Mouse (Mus musculus): Measurements from ENCODE around the gene Sprtn.

Gene Sprtn

DNA sequence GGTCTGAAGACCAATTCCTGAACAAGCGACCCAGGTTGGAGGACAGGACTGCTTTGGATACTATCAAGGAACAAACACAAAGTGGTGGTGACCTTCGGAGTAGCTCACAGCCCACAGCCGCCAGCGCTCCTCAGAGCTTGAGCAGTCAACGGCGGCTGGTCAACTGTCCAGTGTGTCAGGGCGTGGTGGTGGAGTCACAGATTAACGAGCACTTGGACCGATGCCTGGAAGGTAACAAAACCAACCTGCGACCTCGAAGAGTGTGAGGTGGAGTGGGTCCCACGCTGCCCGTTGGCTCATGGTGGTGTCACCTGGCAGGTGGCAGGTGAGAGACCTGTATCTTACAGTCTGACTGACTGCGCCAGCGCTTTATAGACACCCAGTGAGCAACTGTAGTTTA is 5.5 kb downstream of the Sprtn start:
- no peak for DNase-seq (ENCODE audit: low spot score in 2 of 2)

DNA sequence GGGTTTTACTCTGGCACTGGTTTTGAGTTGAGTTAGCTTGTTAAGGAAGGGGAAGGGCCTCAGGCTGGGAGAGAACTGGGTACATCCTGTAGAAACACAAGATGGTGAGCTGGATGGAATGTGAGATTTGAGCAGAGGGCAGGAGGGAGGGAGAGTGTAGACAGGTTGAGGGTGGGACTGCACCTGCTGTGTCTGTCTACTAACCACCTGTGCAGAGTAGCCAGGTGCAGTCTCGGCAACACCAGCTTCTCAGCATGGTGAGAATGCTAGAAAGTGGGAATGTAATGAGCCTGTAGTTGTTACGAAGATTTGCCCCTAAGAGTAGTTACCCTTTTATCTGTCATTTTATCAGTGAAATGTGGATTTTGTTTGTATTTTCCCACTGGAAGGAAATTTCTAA is 7.8 kb downstream of the Sprtn start:
- DNase-seq (ENCODE audit: low spot score in 2 of 2) = no peak

DNA sequence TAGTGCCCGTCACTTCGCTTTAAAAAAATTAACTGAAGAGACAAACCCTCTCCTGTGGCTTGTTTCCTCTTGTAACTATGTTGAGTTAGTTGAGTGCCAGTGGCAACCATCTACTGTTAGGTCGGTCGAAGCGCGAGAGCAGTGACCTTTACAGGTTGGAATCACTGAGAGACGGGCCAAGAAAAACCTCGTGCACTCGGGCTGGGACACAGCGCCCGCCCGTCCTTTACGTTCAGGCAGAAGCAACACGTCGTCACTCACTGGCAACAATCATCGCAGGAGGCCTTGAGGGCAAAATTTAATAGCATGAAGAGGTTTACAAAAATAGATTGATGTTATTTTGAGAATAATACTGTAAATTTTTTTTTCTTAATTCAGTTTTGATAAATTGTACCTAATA is 12.2 kb downstream of the Sprtn start:
- no peak for DNase-seq (ENCODE audit: low spot score in 2 of 2)

DNA sequence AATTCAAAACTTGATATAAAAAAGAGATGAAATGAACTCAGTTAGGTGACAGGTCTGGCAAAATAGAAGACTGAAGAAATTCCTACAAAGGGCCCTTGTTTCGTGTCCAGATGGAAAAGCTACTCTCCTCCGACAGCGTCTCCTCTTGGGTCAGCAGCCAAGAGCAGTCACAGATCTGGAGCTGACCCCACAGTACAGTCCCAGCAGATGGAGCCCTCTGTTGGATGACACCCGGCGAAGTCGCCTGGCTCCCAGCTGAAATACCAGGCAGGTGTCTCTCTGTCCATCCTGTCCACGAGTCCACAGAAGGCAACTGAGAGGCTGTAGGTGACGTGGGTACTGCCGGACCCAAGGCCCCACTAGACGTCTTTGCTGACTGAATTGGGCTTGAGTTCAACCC is 12.7 kb downstream of the Sprtn start:
- DNase-seq (ENCODE audit: low spot score in 2 of 2) = no peak

DNA sequence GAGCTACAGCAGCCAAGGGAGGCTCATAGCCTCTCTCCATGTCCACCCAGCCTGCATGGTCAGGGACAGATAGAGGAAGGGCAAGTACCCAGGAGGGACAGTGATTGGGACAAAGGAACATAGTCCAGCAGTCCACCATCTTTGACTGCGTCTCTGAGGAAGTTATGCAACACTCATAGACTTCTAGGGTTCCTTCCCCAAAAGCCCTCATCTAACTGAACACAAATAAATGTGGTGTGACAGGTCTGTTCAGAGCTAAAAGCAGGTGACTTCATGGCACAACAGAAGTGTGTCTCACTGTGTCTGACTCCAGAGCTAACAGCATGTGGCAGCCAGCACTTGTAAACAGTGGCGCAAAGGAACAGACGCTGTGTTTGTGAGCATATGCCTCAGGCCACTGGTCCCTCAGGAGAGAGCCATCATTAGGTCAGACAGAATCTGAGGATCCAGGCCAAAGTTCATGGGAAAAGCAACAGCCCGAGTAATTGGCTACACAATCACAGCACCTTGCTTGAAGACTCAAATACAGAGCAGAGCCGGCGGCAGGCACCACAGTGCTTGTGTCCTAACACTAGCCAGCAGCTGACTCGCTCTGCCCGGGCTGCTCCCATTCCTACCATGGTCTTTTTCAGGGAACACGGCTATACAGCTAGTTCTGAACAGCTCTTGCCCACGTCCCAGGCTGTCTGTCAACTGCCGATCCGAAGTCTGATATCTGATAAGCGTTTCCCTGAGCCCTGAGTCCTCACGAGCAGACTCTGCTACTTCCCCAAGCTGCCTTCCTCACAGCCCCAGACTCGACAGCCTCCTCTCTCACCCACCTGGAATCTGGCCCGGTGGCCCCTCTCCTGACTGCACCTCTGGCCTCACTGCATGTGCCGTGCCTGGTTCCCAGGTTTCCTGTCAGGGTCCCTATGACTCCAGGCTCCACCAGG is 14.5 kb downstream of the Sprtn start:
- DNase-seq (ENCODE audit: low spot score in 2 of 2) = no peak

DNA sequence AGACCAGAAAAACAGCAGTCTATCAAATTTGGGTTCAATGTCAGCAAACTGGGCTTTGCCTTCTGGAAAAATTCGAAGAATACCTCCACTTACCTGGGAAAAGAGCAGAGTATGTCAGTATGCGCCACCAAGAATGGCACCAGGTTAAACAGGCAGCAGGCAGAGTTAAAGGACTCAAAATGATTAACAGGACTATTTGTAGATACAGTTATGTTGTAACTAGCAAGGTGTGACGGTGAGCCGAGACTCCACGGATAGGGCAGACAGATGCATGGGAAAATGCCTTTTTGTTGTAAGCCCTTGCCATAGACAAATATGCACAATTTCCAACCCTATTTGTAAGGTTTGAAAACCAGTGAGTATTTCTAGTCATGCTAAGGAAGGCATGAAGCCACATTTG is 16.4 kb downstream of the Sprtn start:
- DNase-seq (ENCODE audit: low spot score in 2 of 2) = no peak

GRCm38 (mm10) chr8:124917741-124918484 is 20.2 kb downstream of the Sprtn start:
- DNase-seq (ENCODE audit: low spot score in 2 of 2) = no peak

- DNase-seq (ENCODE audit: low spot score in 2 of 2) = peak in 1 of 2 experiments; percentile 26
Measured at GRCm38 (mm10) chr8:124921369-124922279, 23.9 kb downstream of the Sprtn start.

DNA sequence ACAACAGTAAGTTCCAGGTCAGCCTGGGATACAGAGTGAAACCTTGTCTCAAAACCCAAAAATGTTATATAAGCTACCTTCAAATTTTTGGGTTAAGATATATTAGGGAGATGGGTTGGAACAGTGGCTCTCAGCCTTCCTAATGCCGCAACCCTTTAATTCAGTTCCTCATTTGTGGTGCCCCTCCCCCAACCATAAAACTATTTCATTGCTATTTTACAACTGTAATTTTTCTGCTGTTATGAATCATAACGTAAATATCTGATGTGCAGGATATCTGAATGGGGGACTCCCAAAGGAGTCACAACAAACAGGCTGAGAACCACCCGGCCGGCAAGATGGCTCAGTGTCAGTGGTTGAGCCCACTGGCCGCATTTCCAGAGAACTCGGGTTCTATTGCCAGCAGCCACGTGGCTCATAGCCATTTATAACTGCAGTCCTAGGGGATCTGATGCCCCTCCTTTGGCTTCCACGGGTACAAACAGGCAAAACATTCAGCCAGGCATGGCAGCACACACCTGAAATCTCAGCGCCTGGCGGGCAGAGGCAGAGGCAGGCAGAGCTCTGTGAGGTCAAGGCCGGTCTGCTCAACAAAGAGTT is 24.9 kb downstream of the Sprtn start:
- no peak for DNase-seq (ENCODE audit: low spot score in 2 of 2)

DNA sequence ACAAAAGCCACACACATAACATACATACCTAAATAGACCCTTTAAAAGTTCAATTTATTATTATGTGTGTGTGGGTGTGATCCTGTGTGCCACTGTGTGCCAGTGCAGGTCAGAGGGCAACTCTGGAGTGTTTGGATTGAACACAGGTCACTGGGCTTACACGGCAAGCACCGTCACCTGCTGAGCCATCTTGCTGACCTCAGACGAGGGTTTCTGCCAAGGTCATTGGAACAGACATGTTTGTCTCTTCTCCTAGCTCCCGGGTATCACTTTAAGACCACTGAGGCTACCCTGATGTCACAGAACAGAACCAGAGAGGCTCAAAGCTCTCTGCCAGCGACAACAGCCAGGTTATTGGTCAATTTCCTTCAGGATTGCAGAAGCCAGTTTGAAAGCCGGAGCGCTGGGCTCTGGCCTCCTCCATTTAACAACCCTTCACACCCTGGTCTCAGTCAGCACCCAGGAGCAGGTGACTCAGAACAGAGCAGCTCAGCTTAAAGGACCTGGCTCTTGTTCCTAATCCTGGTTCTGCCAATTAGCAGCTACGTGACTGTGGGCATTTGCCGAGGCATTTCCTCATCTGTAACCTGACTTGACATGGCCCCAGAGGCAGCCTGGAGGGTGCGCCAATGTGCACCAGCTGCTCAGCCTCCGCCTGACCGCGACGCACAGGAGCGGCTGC is 26.4 kb downstream of the Sprtn start:
- DNase-seq (ENCODE audit: low spot score in 2 of 2) = peak in 1 of 2 experiments; percentile 39

DNA sequence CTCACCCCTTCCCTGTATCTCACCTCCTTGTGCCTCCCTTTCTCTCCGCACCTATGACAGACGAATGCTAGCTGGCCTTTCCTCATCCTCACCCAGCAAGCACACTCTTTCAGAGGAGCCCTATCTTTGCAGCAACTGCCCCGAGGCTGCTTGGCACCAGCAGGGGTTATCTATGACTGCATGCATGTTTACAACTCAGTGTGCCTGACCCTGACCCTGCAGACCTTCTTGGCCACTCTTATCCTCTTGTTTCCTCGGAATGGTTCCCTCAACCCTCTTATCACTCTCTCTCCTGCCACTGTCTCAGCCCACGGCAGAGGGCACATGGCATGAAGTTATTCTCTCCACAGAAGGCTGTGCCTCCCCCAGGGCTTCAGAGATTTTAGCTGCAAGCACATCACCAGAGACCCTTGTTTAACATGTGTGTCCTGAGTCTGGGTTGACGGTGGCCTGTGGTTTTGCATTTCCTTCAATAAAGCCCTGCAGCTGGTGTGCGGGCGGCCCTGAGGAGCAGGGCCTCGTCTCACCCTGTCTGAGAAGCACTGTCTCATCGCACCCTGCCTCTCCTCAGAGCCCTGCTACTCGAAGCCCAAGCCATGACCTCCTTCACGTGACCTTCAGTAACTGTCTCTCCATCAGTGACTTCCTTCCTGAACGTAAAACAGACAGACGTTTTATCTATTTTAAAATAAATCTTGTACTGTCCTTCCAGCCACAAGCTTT is 28.0 kb downstream of the Sprtn start:
- no peak for DNase-seq (ENCODE audit: low spot score in 2 of 2)

- DNase-seq (ENCODE audit: low spot score in 2 of 2) = peak; percentile 29 to 52
Measured at GRCm38 (mm10) chr8:124926351-124926771, 28.7 kb downstream of the Sprtn start.

DNA sequence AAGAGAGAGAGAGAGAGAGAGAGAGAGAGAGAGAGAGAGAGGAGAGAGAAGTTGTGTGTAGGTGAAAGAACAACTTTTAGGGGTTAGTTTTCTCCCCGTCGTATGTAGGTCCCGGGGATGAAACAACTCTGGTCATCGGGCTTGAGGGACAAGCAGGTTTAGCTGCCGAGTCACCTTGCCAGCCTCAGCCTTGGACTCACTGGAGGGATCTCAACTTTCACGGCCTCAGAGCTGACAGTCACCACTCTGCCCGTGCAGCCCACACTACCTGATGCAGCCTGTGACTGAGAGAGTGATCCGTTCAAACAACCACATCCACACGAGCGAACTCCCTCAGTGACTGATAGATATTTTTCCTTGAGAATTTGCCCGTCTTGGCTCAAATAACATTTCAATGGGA is 31.3 kb downstream of the Sprtn start:
- no peak for DNase-seq (ENCODE audit: low spot score in 2 of 2)

DNA sequence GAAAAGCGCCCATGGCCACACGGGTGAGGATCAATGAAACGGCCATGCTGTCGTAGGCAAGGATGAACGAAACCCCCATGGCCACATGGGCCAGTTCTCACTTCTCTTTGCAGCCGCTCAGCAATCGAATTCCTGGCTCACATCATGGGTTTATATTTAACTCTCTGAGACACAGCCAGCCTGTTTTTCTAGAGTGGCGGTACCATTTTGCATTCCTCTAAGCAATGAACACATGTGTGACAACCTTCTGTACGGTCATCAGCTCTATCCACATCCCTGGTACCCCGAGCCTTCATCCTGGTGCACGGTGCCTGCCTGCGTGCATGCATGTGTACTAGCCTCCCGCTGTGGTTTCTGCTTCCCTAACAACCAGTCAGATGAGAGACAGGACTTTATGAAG is 32.4 kb downstream of the Sprtn start:
- DNase-seq (ENCODE audit: low spot score in 2 of 2) = no peak

GRCm38 (mm10) chr8:124930649-124931048 is 33.0 kb downstream of the Sprtn start:
- DNase-seq (ENCODE audit: low spot score in 2 of 2) = no peak

DNA sequence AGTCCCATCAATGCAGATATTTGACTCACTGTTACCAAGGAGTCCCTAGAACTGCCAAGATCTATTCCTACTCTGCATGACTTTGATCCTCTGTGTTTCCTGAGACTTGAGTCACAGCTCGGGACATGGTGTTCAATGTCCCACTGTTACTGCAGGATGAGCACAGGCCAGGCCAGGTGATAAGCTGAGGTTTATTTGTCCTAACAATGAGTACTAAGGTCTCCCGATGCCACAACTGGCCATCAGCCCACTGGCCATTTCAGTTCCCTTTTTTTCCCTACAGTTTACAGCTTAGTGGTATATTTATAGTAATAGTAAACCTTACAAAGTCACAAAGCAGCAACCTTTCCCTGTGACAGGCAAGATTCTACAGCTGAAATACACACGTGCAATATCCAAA is 34.7 kb downstream of the Sprtn start:
- no peak for DNase-seq (ENCODE audit: low spot score in 2 of 2)

GRCm38 (mm10) chr8:124935116-124935515 is 37.4 kb downstream of the Sprtn start:
- no peak for DNase-seq (ENCODE audit: low spot score in 2 of 2)

DNA sequence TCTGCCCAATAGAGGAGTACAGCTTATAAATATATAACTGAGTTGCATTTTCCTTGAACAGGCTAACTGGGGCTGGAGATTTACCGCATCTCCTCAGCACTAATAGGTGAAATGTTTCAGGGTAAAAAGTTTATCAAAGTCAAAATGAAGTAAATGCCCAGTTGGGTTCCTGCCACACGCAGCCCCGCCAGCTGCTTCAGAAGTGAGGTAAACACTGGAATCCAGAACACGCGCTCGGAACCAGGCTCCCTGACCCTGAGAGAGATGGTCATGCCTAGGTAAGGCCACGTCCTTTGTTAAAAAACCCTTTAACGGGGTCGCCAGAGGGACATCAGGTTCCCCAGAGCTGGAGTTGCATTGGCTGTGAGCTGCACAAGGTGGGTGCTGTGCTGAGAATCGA is 39.0 kb downstream of the Sprtn start:
- no peak for DNase-seq (ENCODE audit: low spot score in 2 of 2)

- no peak for DNase-seq (ENCODE audit: low spot score in 2 of 2)
Measured at GRCm38 (mm10) chr8:124937293-124937692, 39.6 kb downstream of the Sprtn start.

DNA sequence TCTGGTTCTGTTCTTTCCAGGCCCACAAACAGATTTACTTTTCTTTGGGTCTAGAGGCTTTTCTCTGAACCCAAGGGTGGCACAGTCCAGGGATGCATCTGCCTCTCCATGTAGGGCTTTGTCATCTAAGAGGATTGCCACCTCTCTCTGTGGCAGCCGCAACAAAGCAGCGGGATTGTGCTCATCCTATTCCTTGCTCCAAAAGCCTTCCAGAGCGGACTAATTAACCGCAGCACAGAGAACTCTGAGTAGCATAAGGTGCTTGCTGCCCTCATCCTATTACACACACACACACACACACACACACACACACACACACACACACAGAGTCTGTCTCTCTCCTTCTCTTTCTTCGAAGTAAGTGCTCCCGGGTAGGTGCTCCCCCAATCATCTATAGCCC is 46.1 kb downstream of the Sprtn start:
- no peak for DNase-seq (ENCODE audit: low spot score in 2 of 2)
